Mouse (Mus musculus) fat pad, adult 2 months (tissue): Measurements from ENCODE around the gene Cd3eap.

Experiments
- DNase-seq: peaks from one replicate; pipeline ENCODE4 v3.0.0-alpha.2; 2011; ENCODE audit warnings: low read depth, low spot score; ENCODE audit errors: extremely low read depth

Gene Cd3eap

DNA sequence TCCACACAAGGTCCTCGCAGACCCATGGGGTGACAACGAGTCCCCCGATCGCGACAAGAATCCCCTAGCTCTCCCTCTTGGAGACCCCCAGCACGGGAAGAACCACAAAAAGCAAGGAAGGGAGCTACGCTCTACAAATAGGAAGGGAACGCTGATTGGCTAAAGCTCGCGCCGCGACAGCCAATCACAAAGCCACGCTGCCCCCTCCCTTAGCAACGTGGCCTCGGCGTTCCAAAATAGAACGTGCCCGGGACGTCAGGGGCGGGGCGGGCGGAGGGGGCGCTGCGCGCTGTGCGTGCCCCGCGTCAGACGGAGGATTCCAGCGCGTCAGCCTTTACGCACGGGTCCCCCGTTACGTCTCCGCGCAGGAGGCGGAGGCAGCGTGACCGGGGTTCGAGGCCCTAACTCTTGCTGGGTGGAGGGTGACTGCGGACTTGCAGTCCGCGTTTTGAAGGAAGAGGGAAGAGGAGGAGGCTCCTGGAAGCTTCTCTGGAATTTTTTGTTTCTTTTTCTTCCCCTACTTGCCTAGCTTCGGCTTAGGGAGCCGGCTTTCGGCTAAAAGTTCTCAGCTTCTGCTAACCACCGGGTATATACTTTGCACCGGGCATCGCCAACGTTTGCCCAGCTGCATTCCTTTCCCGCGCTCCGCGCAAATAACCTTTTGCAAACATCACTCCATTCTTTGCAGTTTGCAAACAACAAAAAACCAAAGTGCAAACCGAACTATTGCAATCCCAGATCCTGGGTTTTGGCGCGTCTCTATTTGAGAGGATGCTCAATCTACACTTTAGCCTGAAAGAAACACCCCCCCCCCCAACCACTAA lies 50.6 kb downstream of the Cd3eap start:
- DNase-seq: no peak

DNA sequence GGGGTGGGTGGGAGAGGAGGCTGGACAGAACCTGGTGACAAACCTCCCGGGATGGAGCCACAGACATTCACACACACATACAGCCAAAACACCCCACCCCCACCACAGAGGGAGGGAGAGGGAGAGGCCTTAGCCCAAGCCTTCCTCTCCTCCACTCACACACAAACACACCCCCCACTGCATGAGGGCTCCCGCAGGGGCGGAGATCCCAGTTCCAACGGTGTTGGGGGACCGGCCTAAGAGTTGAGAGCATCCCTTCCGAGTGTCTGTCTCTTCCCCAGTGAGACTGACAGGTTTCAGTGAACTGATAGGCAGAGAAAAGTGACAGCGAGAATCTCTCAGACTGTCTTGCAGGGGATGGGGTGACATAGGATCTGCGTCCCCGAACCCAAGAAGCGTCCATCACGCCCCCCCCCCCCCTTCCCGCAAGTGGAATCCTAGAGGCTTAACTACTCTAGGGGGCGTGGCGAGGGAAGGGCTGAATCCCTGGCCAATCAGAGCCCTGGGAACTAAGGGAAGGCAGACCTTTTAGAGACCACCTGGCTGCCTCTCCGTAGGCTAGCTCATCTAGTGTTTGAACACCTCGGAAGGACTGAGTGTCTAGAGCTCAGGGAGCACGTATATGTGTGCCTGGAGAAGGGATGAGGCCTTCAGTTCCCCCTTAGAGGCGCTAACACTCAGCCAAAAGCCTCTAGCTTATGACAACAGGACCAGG lies 51.4 kb downstream of the Cd3eap start:
- DNase-seq: no peak

- DNase-seq: no peak
Observed at GRCm38 (mm10) chr7:19306819-19307738, 52.2 kb downstream of the Cd3eap start.
